In genomic region chr16:23201498-23201897, GRCm38 (mm10) we compare ENCODE assay signal across 22 mouse cellular contexts. TPM values are rescaled to one million over a fixed set of nuclear protein-coding genes. Genes with fewer than 3 reads are reported as not detected.
A peak's percentile ranks its signal among the peaks of the same experiment; 100 is the strongest.
DNase-seq lines count a peak whose midpoint lies in the region; TF ChIP-seq lines count a peak whose summit lies in the region.
"Had no signal": no experiment of that assay in that cellular context is flagged by ENCODE, and none has a peak within 500 bp of the region (broad histone marks: within the 10 kb centered on the region; RNA-seq: fewer than 3 reads in every experiment).

No protein-coding gene starts in this region.

- no peak for TF ChIP-seq EP300 in CH12.LX (IDR thresholded peaks at IDR 0.05; ENCODE audit: low read length)

- TF ChIP-seq CTCF in CH12.LX (conservative IDR thresholded peaks at IDR 0.05 in 1 of 2, IDR thresholded peaks at IDR 0.05 in 1 of 2; ENCODE audit: low read depth in 2 of 2, low read length in 2 of 2) = no peak

- H3K27me3 ChIP-seq in CH12.LX (replicated peaks) = no peaks in the 10 kb centered on the region
- no peaks in the 10 kb centered on the region for H3K27me3 ChIP-seq in embryonic facial prominence, embryonic 10.5 days (replicated peaks; ENCODE audit: low read depth, poor library complexity, severe bottlenecking)
- H3K27me3 ChIP-seq: Patski had no signal

- no peak overlapping the region for H3K4me2 ChIP-seq in CH12.LX (ENCODE audit: insufficient read depth, low read depth, poor library complexity, severe bottlenecking)

- no peak for TF ChIP-seq RAD21 in CH12.LX (IDR thresholded peaks at IDR 0.05; ENCODE audit: low read depth, low read length)

- H3K4me1 ChIP-seq in CH12.LX (ENCODE audit: control insufficient read depth in 1 of 2, insufficient read depth in 2 of 2) (peaks cover 0 to 3% of the 10 kb centered on the region in 2 experiments; a peak in 1 of 4 replicates), ES-E14 (ENCODE audit: control insufficient read depth in 2 of 2, insufficient read depth in 2 of 2, low read length in 2 of 2, poor library complexity in 1 of 2) (no peaks in the 10 kb centered on the region)
- 0 out of 2 replicates have a peak, but pooled peaks cover 3% of the 10 kb centered on the region for H3K4me1 ChIP-seq in embryonic facial prominence, embryonic 10.5 days

- in situ Hi-C loops in CH12.LX (cut with MboI; ENCODE audit: low pct_ligation_motif_present, low pct_unique_long_range_greater_than_20kb, low sequenced_read_pairs) (no loop called here), ES-E14 (cut with MboI; ENCODE audit: low sequenced_read_pairs in 2 of 2, unreplicated experiment in 2 of 2) (no loop called here)

- no peaks in the 10 kb centered on the region for H3K79me2 ChIP-seq in CH12.LX (replicated peaks; ENCODE audit: control insufficient read depth, extremely low read depth, insufficient read depth, poor library complexity, severe bottlenecking)

- dilution Hi-C loops in CH12.LX (cut with MboI; ENCODE audit: extremely low pct_ligation_motif_present, extremely low pct_unique_long_range_greater_than_20kb, low sequenced_read_pairs) = no loop called here

- TF ChIP-seq POLR2A in CH12.LX (IDR thresholded peaks at IDR 0.05; ENCODE audit: low read depth, low read length) = no peak

- H3K4me3 ChIP-seq in CH12.LX (replicated peaks in 1 of 3; ENCODE audit: low read depth in 2 of 3, low read length in 2 of 3, poor library complexity in 1 of 3) (no peak overlapping the region), ES-E14 (ENCODE audit: insufficient read depth in 1 of 2, low read depth in 1 of 2, low read length in 2 of 2, poor library complexity in 1 of 2, severe bottlenecking in 1 of 2) (no peak overlapping the region)
- no peak overlapping the region for H3K4me3 ChIP-seq in embryonic facial prominence, embryonic 10.5 days

- no peak overlapping the region for H3K9ac ChIP-seq in CH12.LX (ENCODE audit: insufficient read depth, low read depth)
- H3K9ac ChIP-seq in ES-E14 (ENCODE audit: insufficient read depth, low read depth, low read length, poor library complexity, severe bottlenecking) = no peak overlapping the region

- no peak for DNase-seq in CH12.LX (ENCODE audit: extremely low read depth)
- no peak for DNase-seq in ES-E14 (ENCODE audit: low read depth, low spot score)
- DNase-seq in heart, adult 11 months = no peak
- DNase-seq in embryonic facial prominence, embryonic 10.5 days (ENCODE audit: low spot score) = no peak
- DNase-seq: adrenal gland, adult 2 months; adrenal gland, adult 8-10 months; adrenal gland, postnatal 10 days; adrenal gland, postnatal 14 days; adrenal gland, postnatal 25 days; adrenal gland, postnatal 36 days; B cell, adult 2 months; cerebellum, adult 11 months; cerebellum, adult 11-12 months; cerebellum, adult 18-20 months; cerebellum, adult 2 months; cerebellum, adult 8-10 months had no signal

- no peaks in the 10 kb centered on the region for H3K36me3 ChIP-seq in CH12.LX (replicated peaks in 1 of 2; ENCODE audit: control insufficient read depth in 1 of 2, insufficient read depth in 1 of 2, low read length in 1 of 2)
- H3K36me3 ChIP-seq in ES-E14 (ENCODE audit: control insufficient read depth, insufficient read depth, low read length, poor library complexity, severe bottlenecking) = no peaks in the 10 kb centered on the region
- H3K36me3 ChIP-seq in embryonic facial prominence, embryonic 10.5 days (replicated peaks) = no peaks in the 10 kb centered on the region
- H3K36me3 ChIP-seq: G1E had no signal

- H3K9me3 ChIP-seq in CH12.LX (replicated peaks; ENCODE audit: low read length) = no peaks in the 10 kb centered on the region
- no peaks in the 10 kb centered on the region for H3K9me3 ChIP-seq in ES-E14 (ENCODE audit: control insufficient read depth, insufficient read depth, low read depth, low read length)
- H3K9me3 ChIP-seq in embryonic facial prominence, embryonic 10.5 days = no peaks in the 10 kb centered on the region
- H3K9me3 ChIP-seq: G1E had no signal

- H3K27ac ChIP-seq in CH12.LX (ENCODE audit: insufficient read depth, low read depth) (no peak overlapping the region), ES-E14 (ENCODE audit: insufficient read depth, low read depth, low read length, poor library complexity, severe bottlenecking) (no peak overlapping the region)
- H3K27ac ChIP-seq in embryonic facial prominence, embryonic 10.5 days (replicated peaks) = no peak overlapping the region

TF ChIP-seq in CH12.LX, 34 proteins besides CTCF, POLR2A, EP300 and RAD21:
- TF ChIP-seq MAFK (IDR thresholded peaks at IDR 0.05; ENCODE audit: insufficient replicate concordance, low read length) (peak; percentile 99), ZNF384 (IDR thresholded peaks at IDR 0.05; ENCODE audit: low read depth, low read length) (no peak)

TF ChIP-seq in ES-E14, 5 proteins besides CTCF, POLR2A, EP300 and RAD21:
- no peak for TF ChIP-seq CHD2 (IDR thresholded peaks at IDR 0.05; ENCODE audit: low read depth, low read length)
- no peak for TF ChIP-seq ZNF384 (IDR thresholded peaks at IDR 0.05; ENCODE audit: low read depth, low read length)
- peak; percentile 76 for TF ChIP-seq MAFK (IDR thresholded peaks at IDR 0.05; ENCODE audit: insufficient read depth, low read depth, low read length)
- no peak for TF ChIP-seq HCFC1 (IDR thresholded peaks at IDR 0.05; ENCODE audit: borderline replicate concordance, insufficient read depth, low read length)
- TF ChIP-seq ZC3H11A (IDR thresholded peaks at IDR 0.05; ENCODE audit: borderline replicate concordance, low read depth, low read length) = no peak

RNA-seq across cellular contexts. Expression of gene St6gal1, which starts 23.0 kb away (rescaled TPM):
- total RNA-seq in CH12.LX (2012; rRNA removed) (60.6 and 64.5 TPM in 2 replicates), CH12.LX (2014; rRNA removed) (56.8 and 67.8 TPM in 2 replicates), ES-E14 (2012; rRNA removed) (7.2 and 7.7 TPM in 2 replicates)
- 156 and 168 TPM in 2 replicates for polyA plus RNA-seq in CH12.LX (2012; ENCODE audit: insufficient read length, low read depth)
- polyA plus RNA-seq in embryonic facial prominence, embryonic 10.5 days (2016; fragmentation: Nextera tagmentation; extraction: Ambion mirVana) = 27.3 and 28.9 TPM in 2 replicates
- total RNA-seq: MEL had no signal

RNA-seq across cellular contexts. Expression of gene Adipoq, which starts 55.2 kb away (rescaled TPM):
- total RNA-seq in CH12.LX (2012; rRNA removed) (0.13 TPM in 1 of 2 replicates, not detected in the other), CH12.LX (2014; rRNA removed) (0.68 and 0.99 TPM in 2 replicates), ES-E14 (2012; rRNA removed) (0.22 and 0.69 TPM in 2 replicates)
- polyA plus RNA-seq in CH12.LX (2012; ENCODE audit: insufficient read length, low read depth) = 0.55 and 1.1 TPM in 2 replicates
- polyA plus RNA-seq in embryonic facial prominence, embryonic 10.5 days (2016; fragmentation: Nextera tagmentation; extraction: Ambion mirVana) = not detected in 2 replicates
- total RNA-seq: MEL had no signal
- polyA plus RNA-seq: activated CD4-positive, CD25-positive, alpha-beta regulatory T cell, adult 4 months; C2C12; CD4-positive, CD25-positive, alpha-beta regulatory T cell, adult 4 months; G1E; Patski had no signal
